Mouse (Mus musculus) embryonic fibroblast, embryonic 13.5 days (primary cell): Measurements from ENCODE around the gene Parp2.

Experiments
- CTCF ChIP-seq: IDR thresholded peaks from 2 replicates; pipeline ENCODE4 v1.5.1; 2011; ENCODE audit warnings: mild to moderate bottlenecking, control low read depth, low read length, moderate library complexity, borderline replicate concordance; ENCODE audit not compliant: insufficient read depth
- POLR2A ChIP-seq: IDR thresholded peaks from 2 replicates; pipeline ENCODE4 v1.6.1; 2011; ENCODE audit warnings: low read depth, mild to moderate bottlenecking, control low read depth, low read length, moderate library complexity

DNA sequence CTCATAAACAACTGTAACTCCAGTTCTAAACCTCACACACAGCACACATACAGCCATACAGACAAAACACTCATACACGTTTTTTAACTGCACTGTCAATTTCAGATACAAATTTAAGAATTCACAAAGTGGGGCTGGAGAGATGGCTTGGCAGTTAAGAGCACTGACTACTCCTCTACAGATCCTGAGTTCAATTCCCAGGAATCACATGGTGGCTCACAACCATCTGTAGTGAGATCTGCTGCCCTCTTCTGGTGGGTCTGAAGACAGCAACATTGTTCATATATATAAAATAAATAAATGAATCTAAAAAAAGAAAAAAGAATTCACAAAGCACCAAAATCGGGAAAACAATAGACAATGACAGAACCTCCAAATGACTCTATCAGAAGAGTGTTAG is 36.3 kb upstream of the Parp2 start:
- TF ChIP-seq CTCF (no peak), POLR2A (no peak)
